In genomic region chr8:102738961-102739487, GRCm38 (mm10) we compare ENCODE assay signal across 8 mouse cellular contexts. TPM values are rescaled to one million over a fixed set of nuclear protein-coding genes. Genes with fewer than 3 reads are reported as not detected.
A peak's percentile ranks its signal among the peaks of the same experiment; 100 is the strongest.
DNase-seq lines count a peak whose midpoint lies in the region; ATAC-seq and TF ChIP-seq lines count a peak whose summit lies in the region.

No protein-coding gene starts in this region.

- intact Hi-C loops in left cerebral cortex, postnatal 14 days (cut with DNase I), result no loop called here

- H3K9ac ChIP-seq in heart, postnatal 0 days (replicated peaks; ENCODE audit: low read depth, low read length), result no peak overlapping the region
- no peak overlapping the region for H3K9ac ChIP-seq in liver, embryonic 11.5 days (ENCODE audit: low read depth, low read length)

- peaks cover 15% of the 10 kb centered on the region; the same call in 1 of the 2 replicates for H3K4me1 ChIP-seq in heart, postnatal 0 days (ENCODE audit: control insufficient read depth, insufficient read depth)
- H3K4me1 ChIP-seq in liver, embryonic 11.5 days (replicated peaks; ENCODE audit: control insufficient read depth, insufficient read depth, low read length), result no peaks in the 10 kb centered on the region
- H3K4me1 ChIP-seq in thymus, adult 2 months (replicated peaks; ENCODE audit: control insufficient read depth, insufficient read depth, low read length), result no peaks in the 10 kb centered on the region

- TF ChIP-seq EP300 in heart, postnatal 0 days (IDR thresholded peaks at IDR 0.05; ENCODE audit: low read depth), result no peak

- no peak overlapping the region for H3K4me3 ChIP-seq in heart, postnatal 0 days (ENCODE audit: low read depth, low read length)
- H3K4me3 ChIP-seq in liver, embryonic 11.5 days (ENCODE audit: low read depth, low read length), result no peak overlapping the region
- no peak overlapping the region for H3K4me3 ChIP-seq in thymus, adult 2 months (ENCODE audit: control insufficient read depth, insufficient read depth, low read length)

- no peaks in the 10 kb centered on the region for H3K27me3 ChIP-seq in heart, postnatal 0 days (ENCODE audit: control insufficient read depth, insufficient read depth, low read length)
- H3K27me3 ChIP-seq in liver, embryonic 11.5 days (replicated peaks; ENCODE audit: control insufficient read depth, insufficient read depth, low read length), result no peaks in the 10 kb centered on the region
- H3K27me3 ChIP-seq in thymus, adult 2 months (ENCODE audit: control insufficient read depth, insufficient read depth, low read length), result no peaks in the 10 kb centered on the region

- no peaks in the 10 kb centered on the region for H3K36me3 ChIP-seq in heart, postnatal 0 days (replicated peaks; ENCODE audit: control insufficient read depth, insufficient read depth, low read length)
- no peaks in the 10 kb centered on the region; the same call in 1 of the 2 replicates for H3K36me3 ChIP-seq in liver, embryonic 11.5 days (ENCODE audit: control insufficient read depth, insufficient read depth, low read length)
- no peaks in the 10 kb centered on the region for H3K36me3 ChIP-seq in thymus, adult 2 months (ENCODE audit: control insufficient read depth, insufficient read depth, low read length)

- no peak for TF ChIP-seq CTCF in heart, postnatal 0 days (IDR thresholded peaks at IDR 0.05; ENCODE audit: low read depth)
- TF ChIP-seq CTCF in thymus, adult 2 months (IDR thresholded peaks at IDR 0.05; ENCODE audit: borderline replicate concordance, control insufficient read depth, extremely low read depth, insufficient read depth, low read length, poor library complexity), result no peak

- no peak overlapping the region for H3K4me2 ChIP-seq in heart, postnatal 0 days (ENCODE audit: low read depth, low read length)
- no peak overlapping the region for H3K4me2 ChIP-seq in liver, embryonic 11.5 days

- no peak for TF ChIP-seq POLR2A in thymus, adult 2 months (IDR thresholded peaks at IDR 0.05; ENCODE audit: control insufficient read depth, extremely low read depth, insufficient read depth, low read length, poor library complexity)

- H3K27ac ChIP-seq in heart, postnatal 0 days (ENCODE audit: low read depth), result peak overlapping the region; percentile 49
- no peak overlapping the region for H3K27ac ChIP-seq in liver, embryonic 11.5 days (ENCODE audit: low read depth, low read length)
- H3K27ac ChIP-seq in thymus, adult 2 months (ENCODE audit: control insufficient read depth, insufficient read depth, low read length), result no peak overlapping the region

- peak; percentile 77 for ATAC-seq in heart, postnatal 0 days (ENCODE audit: insufficient read depth, low read depth)
- ATAC-seq in liver, embryonic 11.5 days (replicated peaks; ENCODE audit: low FRiP score), result no peak

- 57% methylated on average over 7 of the region's 7 CpGs for WGBS in heart, postnatal 0 days
- 83% methylated on average over 7 of the region's 7 CpGs for WGBS in liver, embryonic 11.5 days
- 79% methylated on average over 7 of the region's 7 CpGs for WGBS in thymus, adult 2 months

- DNase-seq in Muller cell, postnatal 12 days (ENCODE audit: inconsistent ontology term), result peak; percentile 72
- peak; percentile 26 for DNase-seq in cerebellum, adult 11-12 months
- no peak for DNase-seq in heart, postnatal 0 days (ENCODE audit: low spot score)
- peak; percentile 34 to 51 for DNase-seq in left cerebral cortex, postnatal 14 days (ENCODE audit: low spot score in 2 of 2)
- no peak for DNase-seq in liver, embryonic 11.5 days (ENCODE audit: low spot score)
- DNase-seq in urinary bladder, postnatal 25 days (ENCODE audit: low spot score), result no peak
- DNase-seq in thymus, postnatal 4 days, result no peak
- no peak for DNase-seq in thymus, adult 2 months

- no peaks in the 10 kb centered on the region for H3K9me3 ChIP-seq in heart, postnatal 0 days (replicated peaks; ENCODE audit: control insufficient read depth, low read length)
- no peaks in the 10 kb centered on the region for H3K9me3 ChIP-seq in liver, embryonic 11.5 days (ENCODE audit: control insufficient read depth, low read length)

RNA-seq across cellular contexts. Expression of gene Cdh11, which starts 46.4 kb away (rescaled TPM):
- total RNA-seq in heart, postnatal 0 days (2014; rRNA removed; ENCODE audit: low replicate concordance), result 27.1 and 27.6 TPM in 2 replicates
- polyA plus RNA-seq in heart, postnatal 0 days (2015; fragmentation: Nextera tagmentation; extraction: Ambion mirVana), result 18.2 and 20.1 TPM in 2 replicates
- total RNA-seq in left cerebral cortex, postnatal 14 days (2021), result 10 to 100 TPM; 68.8 to 74.1 TPM
- 27.4 and 31.7 TPM in 2 replicates for polyA plus RNA-seq in liver, embryonic 11.5 days (2014; fragmentation: Nextera tagmentation; extraction: Ambion mirVana)
- 1.3 and 2.6 TPM in 2 replicates for polyA plus RNA-seq in thymus, adult 2 months (2012; rRNA removed)

Comparison
In these comparisons a context has a peak if more than half of its experiments do, and no peak if none do; other contexts are left out.
1. DNase-seq: peak in Muller cell, postnatal 12 days (single experiment), cerebellum, adult 11-12 months (single experiment) and left cerebral cortex, postnatal 14 days (2 of 2); none in heart, postnatal 0 days (single experiment), liver, embryonic 11.5 days (single experiment), urinary bladder, postnatal 25 days (single experiment), thymus, postnatal 4 days (single experiment) and thymus, adult 2 months (single experiment).